Mouse (Mus musculus): ENCODE data around the gene Higd1c.

- no peak for TF ChIP-seq EP300 (optimal IDR thresholded peaks at IDR 0.05)
- no peak for TF ChIP-seq CTCF (IDR thresholded peaks at IDR 0.05; ENCODE audit: low read depth)
These were observed 37.5 kb downstream of the Higd1c start for GRCm38 (mm10) chr15:100401811-100402210.

Measured in stomach, postnatal 0 days (tissue).